Mouse (Mus musculus) 3134 (cell line): ENCODE data around the gene Vmn2r5.
"Not testable (repeated sequence)": the region's sequence is repeated elsewhere in the genome, so short reads cannot be mapped to it uniquely, and the experiment has no call there.

ENCODE experiments used
- DNase-seq: peaks from one replicate; pipeline ENCODE4 v3.0.0-alpha.2; 2011; ENCODE audit warnings: low spot score; ENCODE audit not compliant: insufficient read length; ENCODE audit errors: extremely low read depth

Vmn2r5 gene

GRCm38 (mm10) chr3:64509742-64510141 is at the start of gene Vmn2r5:
Vmn2r5 (minus strand) TSS chr3:64509842.
- DNase-seq: not testable (repeated sequence)

GRCm38 (mm10) chr3:64523585-64523984 is 13.9 kb upstream of the Vmn2r5 start:
- not testable (repeated sequence) for DNase-seq
